Mouse (Mus musculus): ENCODE data around the gene Igf2bp1. TPM values are rescaled to one million over a fixed set of nuclear protein-coding genes. Genes with fewer than 3 reads are reported as not detected.
A peak's percentile ranks its signal among the peaks of the same experiment; 100 is the strongest.

Igf2bp1 gene
- total RNA-seq, 1 experiment = 354 TPM

DNA sequence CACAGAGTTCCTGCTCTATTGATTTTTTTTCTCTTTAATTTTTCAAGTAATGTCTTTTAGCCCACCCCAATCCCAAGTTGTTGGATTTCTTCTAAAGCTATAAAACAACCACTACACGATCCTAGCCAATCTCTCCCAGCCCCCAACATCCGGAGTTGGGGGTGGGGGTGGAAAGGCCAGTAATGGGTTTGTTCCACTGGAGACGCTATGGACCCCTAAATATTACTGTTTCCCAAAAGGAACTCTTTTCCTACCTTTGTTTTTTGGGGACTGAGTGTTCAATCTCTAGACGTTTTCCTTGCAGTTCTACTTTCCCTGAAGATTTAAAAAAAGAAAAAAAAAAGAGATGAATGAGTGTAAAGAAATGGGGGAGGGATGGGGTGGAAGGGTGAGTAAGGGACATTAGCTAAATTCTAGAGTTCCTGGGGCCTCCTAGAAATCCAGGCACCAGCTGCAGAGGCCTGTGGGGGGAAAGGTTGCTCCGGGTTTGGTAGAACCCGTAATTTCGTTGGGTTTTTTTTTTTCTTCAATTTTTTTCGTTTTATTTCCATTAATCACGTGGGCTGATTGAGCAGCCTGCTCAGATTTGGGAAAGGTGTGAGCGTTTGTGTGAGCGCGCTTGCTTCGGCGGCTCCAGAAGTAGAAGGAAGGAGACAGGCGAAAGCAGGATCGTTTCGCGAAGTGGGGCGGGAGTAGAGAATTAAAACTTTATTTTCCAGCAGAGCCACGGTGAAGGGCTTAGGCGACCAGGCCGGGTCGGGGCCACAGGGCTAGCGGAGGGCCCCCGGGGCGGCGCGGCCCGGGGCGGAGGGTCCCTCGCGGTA lies 1.6 kb downstream of the Igf2bp1 start:
- DNase-seq (ENCODE audit: low read depth, low spot score) = no peak

DNA sequence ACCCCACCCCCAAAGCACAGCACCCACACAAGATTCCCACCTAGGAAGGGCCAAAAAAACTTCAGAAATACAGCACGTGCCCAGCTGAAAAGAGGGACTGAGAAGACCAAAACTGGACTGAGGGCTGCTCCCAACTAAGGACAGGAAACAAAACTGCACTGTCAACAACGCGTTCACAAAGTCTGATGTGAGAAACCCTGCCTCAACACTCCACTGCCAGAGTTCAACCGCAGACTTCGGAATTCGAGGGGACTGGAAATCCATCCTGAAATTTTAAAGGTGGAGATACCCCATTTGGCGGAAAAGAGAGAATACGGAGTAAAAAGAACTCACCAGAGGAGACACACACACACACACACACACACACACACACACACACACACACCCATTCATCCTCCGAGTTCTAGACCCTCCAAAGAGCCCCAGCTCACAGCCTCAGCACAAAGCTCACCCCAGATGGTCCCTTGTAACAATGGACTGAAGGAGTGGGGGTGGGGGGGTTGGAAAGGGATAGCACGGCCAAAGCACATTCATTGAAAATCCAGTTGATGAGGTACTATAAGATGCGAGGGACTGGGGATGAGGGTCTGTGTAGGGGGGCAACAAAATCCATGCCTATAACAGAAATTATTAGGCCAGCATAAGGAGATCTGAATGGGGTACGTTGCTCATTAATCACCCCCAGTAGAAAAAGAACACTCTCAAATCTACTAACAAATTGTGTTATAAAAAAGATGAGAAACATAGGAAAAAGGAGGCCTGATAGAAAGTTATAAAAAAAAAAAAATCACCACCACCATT lies 2.4 kb downstream of the Igf2bp1 start:
- peaks cover 11% of the 10 kb centered on the region for H3K36me3 ChIP-seq (ENCODE audit: control insufficient read depth, insufficient read depth, low read length, poor library complexity, severe bottlenecking)
- H3K27ac ChIP-seq (ENCODE audit: insufficient read depth, low read depth, low read length, poor library complexity, severe bottlenecking) = peak overlapping the region; percentile 8; the same call in 1 of the 2 replicates
- H3K4me3 ChIP-seq (ENCODE audit: insufficient read depth in 1 of 2, low read depth in 1 of 2, low read length in 2 of 2, poor library complexity in 1 of 2, severe bottlenecking in 1 of 2) = peak overlapping the region; percentile 80 to 91
- no peak for DNase-seq (ENCODE audit: low read depth, low spot score)
- TF ChIP-seq ZC3H11A (IDR thresholded peaks at IDR 0.05; ENCODE audit: borderline replicate concordance, low read depth, low read length) = no peak
- no peak for TF ChIP-seq HCFC1 (IDR thresholded peaks at IDR 0.05; ENCODE audit: borderline replicate concordance, insufficient read depth, low read length)
- TF ChIP-seq MAFK (IDR thresholded peaks at IDR 0.05; ENCODE audit: insufficient read depth, low read depth, low read length) = no peak
- in situ Hi-C loops (cut with MboI; ENCODE audit: low sequenced_read_pairs in 2 of 2, unreplicated experiment in 2 of 2) = no loop called here
- H3K4me1 ChIP-seq (ENCODE audit: control insufficient read depth in 2 of 2, insufficient read depth in 2 of 2, low read length in 2 of 2, poor library complexity in 1 of 2) = peaks cover 4 to 13% of the 10 kb centered on the region in 2 experiments
- peak overlapping the region; percentile 60; the same call in 1 of the 2 replicates for H3K9ac ChIP-seq (ENCODE audit: insufficient read depth, low read depth, low read length, poor library complexity, severe bottlenecking)
- H3K9me3 ChIP-seq (ENCODE audit: control insufficient read depth, insufficient read depth, low read depth, low read length) = no peaks in the 10 kb centered on the region

More for the DNA sequence above, 1.6 kb downstream of the Igf2bp1 start:
- TF ChIP-seq MAFK (IDR thresholded peaks at IDR 0.05; ENCODE audit: insufficient read depth, low read depth, low read length) (no peak), HCFC1 (IDR thresholded peaks at IDR 0.05; ENCODE audit: borderline replicate concordance, insufficient read depth, low read length) (no peak), ZNF384 (IDR thresholded peaks at IDR 0.05; ENCODE audit: low read depth, low read length) (no peak), ZC3H11A (IDR thresholded peaks at IDR 0.05; ENCODE audit: borderline replicate concordance, low read depth, low read length) (no peak), CHD2 (IDR thresholded peaks at IDR 0.05; ENCODE audit: low read depth, low read length) (no peak)
- H3K4me1 ChIP-seq (ENCODE audit: control insufficient read depth in 2 of 2, insufficient read depth in 2 of 2, low read length in 2 of 2, poor library complexity in 1 of 2) = peaks cover 4 to 18% of the 10 kb centered on the region in 2 experiments
- H3K9me3 ChIP-seq (ENCODE audit: control insufficient read depth, insufficient read depth, low read depth, low read length) = no peaks in the 10 kb centered on the region
- peak overlapping the region; percentile 96 for H3K9ac ChIP-seq (ENCODE audit: insufficient read depth, low read depth, low read length, poor library complexity, severe bottlenecking)
- H3K4me3 ChIP-seq (ENCODE audit: insufficient read depth in 1 of 2, low read depth in 1 of 2, low read length in 2 of 2, poor library complexity in 1 of 2, severe bottlenecking in 1 of 2) = peak overlapping the region; percentile 80 to 91
- peak overlapping the region; percentile 98 for H3K27ac ChIP-seq (ENCODE audit: insufficient read depth, low read depth, low read length, poor library complexity, severe bottlenecking)
- peaks cover 8% of the 10 kb centered on the region for H3K36me3 ChIP-seq (ENCODE audit: control insufficient read depth, insufficient read depth, low read length, poor library complexity, severe bottlenecking)
- in situ Hi-C loops (cut with MboI; ENCODE audit: low sequenced_read_pairs in 2 of 2, unreplicated experiment in 2 of 2) = no loop called here

- peak overlapping the region; percentile 60 for H3K27ac ChIP-seq (ENCODE audit: insufficient read depth, low read depth, low read length, poor library complexity, severe bottlenecking)
- peaks cover 35% of the 10 kb centered on the region for H3K36me3 ChIP-seq (ENCODE audit: control insufficient read depth, insufficient read depth, low read length, poor library complexity, severe bottlenecking)
- no peak for TF ChIP-seq HCFC1 (IDR thresholded peaks at IDR 0.05; ENCODE audit: borderline replicate concordance, insufficient read depth, low read length)
- no peak for TF ChIP-seq ZNF384 (IDR thresholded peaks at IDR 0.05; ENCODE audit: low read depth, low read length)
- TF ChIP-seq CHD2 (IDR thresholded peaks at IDR 0.05; ENCODE audit: low read depth, low read length) = no peak
- no peak for TF ChIP-seq MAFK (IDR thresholded peaks at IDR 0.05; ENCODE audit: insufficient read depth, low read depth, low read length)
- no peak for TF ChIP-seq ZC3H11A (IDR thresholded peaks at IDR 0.05; ENCODE audit: borderline replicate concordance, low read depth, low read length)
- H3K4me1 ChIP-seq (ENCODE audit: control insufficient read depth in 2 of 2, insufficient read depth in 2 of 2, low read length in 2 of 2, poor library complexity in 1 of 2) = peaks cover 11 to 15% of the 10 kb centered on the region in 2 experiments
- H3K9me3 ChIP-seq (ENCODE audit: control insufficient read depth, insufficient read depth, low read depth, low read length) = no peaks in the 10 kb centered on the region
- 0 out of 2 replicates have a peak overlapping the region, but pooled peaks have one; percentile 1 for H3K9ac ChIP-seq (ENCODE audit: insufficient read depth, low read depth, low read length, poor library complexity, severe bottlenecking)
- DNase-seq (ENCODE audit: low read depth, low spot score) = no peak
- in situ Hi-C loops (cut with MboI; ENCODE audit: low sequenced_read_pairs in 2 of 2, unreplicated experiment in 2 of 2) = no loop called here
- no peak overlapping the region for H3K4me3 ChIP-seq (ENCODE audit: insufficient read depth in 1 of 2, low read depth in 1 of 2, low read length in 2 of 2, poor library complexity in 1 of 2, severe bottlenecking in 1 of 2)
Measured at GRCm38 (mm10) chr11:95994151-95994550, 11.6 kb downstream of the Igf2bp1 start.

DNA sequence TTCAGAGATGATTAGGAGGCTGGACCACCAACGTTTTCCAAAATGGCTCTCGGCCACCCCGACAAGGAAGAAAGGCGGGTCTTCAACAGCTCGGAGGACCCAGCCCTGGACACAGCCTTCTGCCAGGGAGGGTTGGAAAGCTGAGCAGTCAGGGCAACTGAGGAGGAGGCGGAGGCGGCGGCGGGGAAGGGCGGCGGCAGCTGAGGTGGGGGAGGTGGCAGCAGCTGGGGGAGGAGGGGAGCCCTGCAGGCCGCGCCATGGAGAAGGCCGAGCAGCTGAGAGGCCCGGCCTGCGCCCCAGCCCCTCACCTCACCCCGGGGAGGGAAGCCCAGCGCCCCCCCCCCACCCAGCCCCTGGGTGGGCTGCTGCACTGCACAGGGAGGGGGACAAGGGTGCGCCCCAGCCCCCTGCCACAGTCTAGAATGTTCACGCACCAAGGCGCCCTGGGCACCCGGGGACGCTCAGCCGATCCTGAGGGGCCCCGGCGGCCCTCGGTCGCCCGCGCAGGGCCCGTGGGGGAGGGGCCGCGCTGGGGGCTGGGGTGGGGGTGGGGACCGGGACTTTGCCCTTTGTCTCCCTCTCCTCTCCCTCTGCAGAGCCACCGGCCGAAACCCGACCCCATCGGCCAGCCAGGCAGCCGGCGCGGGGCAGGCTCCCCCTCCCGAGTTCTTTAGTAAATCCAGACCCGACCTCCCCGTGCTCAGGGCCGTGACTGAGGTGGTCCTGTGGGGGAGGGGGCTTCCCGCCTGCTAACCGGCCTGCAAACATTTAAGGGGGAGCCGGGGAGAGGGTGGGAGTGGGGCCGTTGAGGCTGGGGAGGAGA lies 14.6 kb downstream of the Igf2bp1 start:
- peaks cover 32% of the 10 kb centered on the region for H3K36me3 ChIP-seq (ENCODE audit: control insufficient read depth, insufficient read depth, low read length, poor library complexity, severe bottlenecking)
- TF ChIP-seq ZC3H11A (IDR thresholded peaks at IDR 0.05; ENCODE audit: borderline replicate concordance, low read depth, low read length) = no peak
- TF ChIP-seq HCFC1 (IDR thresholded peaks at IDR 0.05; ENCODE audit: borderline replicate concordance, insufficient read depth, low read length) = no peak
- no peak for TF ChIP-seq CHD2 (IDR thresholded peaks at IDR 0.05; ENCODE audit: low read depth, low read length)
- no peak for TF ChIP-seq MAFK (IDR thresholded peaks at IDR 0.05; ENCODE audit: insufficient read depth, low read depth, low read length)
- no peak for TF ChIP-seq ZNF384 (IDR thresholded peaks at IDR 0.05; ENCODE audit: low read depth, low read length)
- peak overlapping the region; percentile 93 for H3K27ac ChIP-seq (ENCODE audit: insufficient read depth, low read depth, low read length, poor library complexity, severe bottlenecking)
- H3K4me3 ChIP-seq (ENCODE audit: insufficient read depth in 1 of 2, low read depth in 1 of 2, low read length in 2 of 2, poor library complexity in 1 of 2, severe bottlenecking in 1 of 2) = peak overlapping the region; percentile 74 to 82
- in situ Hi-C loops (cut with MboI; ENCODE audit: low sequenced_read_pairs in 2 of 2, unreplicated experiment in 2 of 2) = no loop called here
- peak; percentile 63 for DNase-seq (ENCODE audit: low read depth, low spot score)
- H3K4me1 ChIP-seq (ENCODE audit: control insufficient read depth in 2 of 2, insufficient read depth in 2 of 2, low read length in 2 of 2, poor library complexity in 1 of 2) = peaks cover 16 to 29% of the 10 kb centered on the region in 2 experiments
- peak overlapping the region; percentile 81 for H3K9ac ChIP-seq (ENCODE audit: insufficient read depth, low read depth, low read length, poor library complexity, severe bottlenecking)
- H3K9me3 ChIP-seq (ENCODE audit: control insufficient read depth, insufficient read depth, low read depth, low read length) = no peaks in the 10 kb centered on the region

All from ES-E14 (cell line).